Mouse (Mus musculus): ENCODE measurements around the gene Nip7.
"Not testable (repeated sequence)": the region's sequence is repeated elsewhere in the genome, so short reads cannot be mapped to it uniquely, and the experiment has no call there.

Gene Nip7

DNA sequence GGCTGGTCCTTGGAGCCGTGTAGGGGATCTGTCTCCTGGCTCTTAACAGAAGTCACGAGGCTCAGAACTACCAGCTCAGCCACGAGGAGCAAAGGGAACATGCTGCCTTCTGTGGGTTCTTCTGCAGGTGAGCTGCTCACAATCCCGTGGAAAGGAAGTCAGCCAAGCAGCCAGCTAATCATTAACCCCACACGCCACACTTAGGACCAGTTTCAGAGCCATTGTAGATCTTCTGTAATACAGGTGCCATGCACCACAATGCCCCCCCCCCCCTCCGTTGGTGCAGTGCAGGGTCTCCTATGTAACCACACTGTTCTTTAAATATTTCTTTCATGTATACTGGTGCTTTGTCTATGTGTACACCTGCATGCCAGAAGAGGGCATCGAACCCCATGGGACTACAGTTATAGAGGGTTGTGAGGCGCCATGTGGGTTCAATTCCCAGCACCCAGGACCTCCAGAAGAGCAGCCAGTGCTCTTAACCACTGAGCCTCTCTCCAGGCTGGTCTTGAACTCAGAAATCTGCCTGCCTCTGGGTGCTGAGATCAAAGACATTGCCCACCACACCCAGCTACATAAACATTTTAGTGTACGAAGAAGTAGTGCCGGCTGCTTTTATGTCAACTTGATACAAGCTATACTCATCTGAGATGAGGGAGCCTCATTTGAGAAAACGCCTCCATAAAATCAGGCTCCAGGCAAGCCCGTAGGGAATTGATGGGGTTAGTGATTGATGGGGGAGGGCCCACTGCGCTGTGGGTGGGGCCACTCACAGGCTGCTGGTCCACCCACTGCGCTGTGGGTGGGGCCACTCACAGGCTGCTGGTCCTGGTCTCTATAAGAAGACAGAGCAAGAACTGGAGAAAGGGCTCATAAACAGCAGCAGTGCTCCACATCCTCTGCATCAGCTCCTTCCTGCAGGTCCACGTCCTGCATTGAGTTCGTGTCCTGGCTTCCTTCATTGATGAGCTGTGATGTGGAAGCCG is 9.1 kb downstream of the Nip7 start, which contains the start of gene Tmed6:
Gene Tmed6, minus strand, starts transcription at position 134 of the 986 bp plus-strand sequence.
- DNase-seq (ENCODE audit: low read depth): no peak

DNA sequence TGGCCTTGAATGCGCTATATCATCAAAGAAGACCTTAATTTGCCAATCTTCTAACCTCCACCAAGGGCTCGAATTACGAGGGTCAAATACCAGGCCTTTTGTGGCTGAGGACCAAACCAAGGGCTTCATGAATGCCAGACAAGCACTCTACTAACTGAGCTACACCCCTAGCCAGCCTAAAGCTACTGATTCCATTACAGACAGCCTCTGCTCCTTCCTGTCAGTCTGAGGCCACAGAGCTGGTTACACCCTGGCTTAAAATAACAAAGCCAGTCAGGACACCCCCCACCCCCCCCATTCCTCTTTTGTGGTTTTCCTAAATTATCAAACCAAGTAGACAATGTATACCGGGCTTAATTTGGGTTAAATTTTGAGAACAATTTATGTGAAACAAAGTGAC is 17.0 kb downstream of the Nip7 start:
- no peak for DNase-seq (ENCODE audit: low read depth)

DNA sequence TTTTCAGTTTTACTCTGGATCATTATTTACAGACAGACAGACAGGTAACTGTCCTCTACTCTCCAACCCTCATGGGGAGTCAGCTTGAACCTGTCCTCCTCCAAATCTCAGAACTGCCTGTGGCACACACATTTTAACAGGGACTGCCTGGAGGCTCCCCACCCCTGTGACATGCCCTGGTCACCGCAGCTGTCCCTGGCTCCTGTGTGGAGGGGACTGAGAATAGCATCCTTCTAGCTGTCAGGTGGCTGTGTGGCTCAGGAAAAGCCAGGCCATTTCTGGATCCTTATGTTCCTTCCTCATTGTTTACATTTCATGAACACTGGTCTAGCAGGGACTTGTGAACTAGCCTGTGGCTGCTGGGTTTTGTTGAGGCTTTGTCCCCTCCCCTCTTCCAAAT is 17.5 kb downstream of the Nip7 start:
- DNase-seq (ENCODE audit: low read depth): no peak

DNA sequence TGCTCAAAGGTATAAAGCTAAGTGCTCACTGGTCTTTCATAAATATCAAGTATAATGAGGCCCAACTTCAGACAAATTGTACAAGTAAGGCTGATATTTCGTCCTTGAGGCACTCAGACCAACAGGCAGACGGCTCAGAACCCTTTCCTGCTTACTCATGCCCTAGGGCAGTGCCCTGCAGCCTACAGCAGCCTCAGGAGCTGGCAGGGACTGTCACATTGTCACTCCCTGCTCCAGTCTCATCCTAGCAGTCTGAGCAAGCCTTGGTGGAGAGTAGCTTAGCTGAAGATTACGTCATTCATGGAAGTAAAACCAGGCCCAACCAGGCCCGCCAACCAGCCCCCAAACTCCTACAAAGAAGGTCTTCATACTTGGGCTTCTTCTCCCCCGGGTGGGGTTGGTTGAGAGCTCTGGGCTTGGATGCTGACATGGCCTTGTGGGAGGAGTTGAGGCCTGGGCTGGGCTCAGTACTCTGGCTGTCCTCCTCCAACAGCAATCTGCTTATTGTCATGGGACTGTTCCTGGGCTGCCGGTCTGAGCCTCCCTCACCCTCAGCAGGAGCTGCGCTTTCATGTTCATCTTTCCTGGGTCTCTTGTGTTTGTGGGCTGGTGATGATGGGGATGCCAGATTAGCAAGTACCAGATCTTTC is 19.7 kb downstream of the Nip7 start:
- DNase-seq (ENCODE audit: low read depth): no peak

DNA sequence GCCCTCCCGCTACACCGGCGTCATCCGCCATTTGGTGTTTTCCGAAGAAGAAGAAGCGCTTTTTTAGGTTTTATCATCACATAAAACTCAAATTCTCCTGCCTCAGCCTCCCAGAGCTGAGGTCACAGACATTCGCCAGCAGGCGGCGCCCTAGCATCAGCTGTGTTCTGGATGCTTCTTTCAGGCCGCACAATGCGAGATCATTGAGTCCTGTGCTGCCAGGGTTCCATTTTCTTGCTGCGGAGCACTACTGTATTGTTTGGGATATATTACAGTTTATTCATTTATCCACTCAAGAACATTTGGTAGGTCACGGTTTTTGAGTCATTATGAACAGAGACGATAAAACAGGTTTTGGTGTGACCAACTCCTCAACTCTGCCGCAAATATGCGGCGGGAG is 28.7 kb downstream of the Nip7 start:
- no peak for DNase-seq (ENCODE audit: low read depth)

DNA sequence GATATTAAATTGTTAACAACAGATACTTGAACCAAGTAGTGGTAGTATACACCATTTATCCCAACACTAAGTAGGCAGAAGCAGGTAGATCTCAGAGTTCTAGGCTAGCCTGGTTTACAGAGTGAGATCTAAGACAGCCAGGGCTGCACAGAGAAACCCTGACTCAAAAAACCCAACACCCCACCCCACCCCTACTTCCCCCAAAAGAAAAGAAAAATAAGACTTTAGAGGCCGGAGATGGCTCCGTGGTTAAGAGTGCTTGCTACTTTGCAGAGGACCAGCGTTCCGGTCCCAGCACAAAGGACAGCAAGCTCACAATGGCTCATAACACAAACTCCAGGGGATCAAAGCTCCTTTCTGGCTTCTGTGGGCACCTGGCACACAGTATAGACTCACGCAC is 29.3 kb downstream of the Nip7 start:
- DNase-seq (ENCODE audit: low read depth): no peak

DNA sequence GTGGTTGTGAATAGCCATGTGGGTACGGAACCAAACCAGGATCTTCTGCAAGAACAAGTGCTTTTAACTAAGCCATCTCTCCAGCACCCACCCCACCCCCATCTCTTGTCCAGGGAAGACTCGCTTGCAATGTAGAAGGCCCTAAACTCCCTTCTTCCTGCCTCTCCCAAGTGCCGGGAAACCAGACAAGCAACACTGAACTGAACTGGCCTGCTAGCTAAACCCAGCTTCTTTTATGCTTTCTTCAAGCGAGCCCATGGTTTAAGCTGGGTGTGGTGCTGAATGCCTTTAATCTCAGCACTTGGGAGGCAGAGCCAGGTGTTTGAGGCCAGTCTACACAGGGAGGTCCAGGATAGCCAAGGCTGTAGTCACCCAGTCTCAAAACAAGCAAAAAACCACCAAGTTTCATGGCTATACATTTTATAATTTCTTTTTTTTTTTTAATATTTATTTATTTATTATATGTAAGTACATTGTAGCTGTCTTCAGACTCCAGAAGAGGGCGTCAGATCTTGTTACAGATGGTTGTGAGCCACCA is 31.9 kb downstream of the Nip7 start:
- DNase-seq (ENCODE audit: low read depth): no peak

DNA sequence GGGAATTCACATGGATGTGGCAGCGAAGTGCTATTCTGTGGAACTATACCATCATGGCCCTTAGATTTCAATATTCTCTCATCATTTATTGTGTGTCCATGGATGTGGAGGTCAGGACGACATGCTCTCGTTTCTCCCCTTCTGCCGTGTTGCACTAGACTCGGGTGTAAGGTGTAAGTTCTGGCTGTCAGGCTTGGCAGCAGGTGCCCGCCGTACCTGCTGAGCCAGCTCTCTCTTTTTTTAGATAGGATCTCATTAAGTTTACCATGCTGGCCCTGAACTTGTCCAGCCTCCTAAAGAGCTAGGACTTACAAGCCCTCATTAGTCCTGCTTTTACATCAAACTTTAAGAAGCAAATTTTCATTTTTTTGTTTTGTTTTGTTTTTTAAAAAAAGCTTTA is 33.9 kb downstream of the Nip7 start:
- no peak for DNase-seq (ENCODE audit: low read depth)

DNA sequence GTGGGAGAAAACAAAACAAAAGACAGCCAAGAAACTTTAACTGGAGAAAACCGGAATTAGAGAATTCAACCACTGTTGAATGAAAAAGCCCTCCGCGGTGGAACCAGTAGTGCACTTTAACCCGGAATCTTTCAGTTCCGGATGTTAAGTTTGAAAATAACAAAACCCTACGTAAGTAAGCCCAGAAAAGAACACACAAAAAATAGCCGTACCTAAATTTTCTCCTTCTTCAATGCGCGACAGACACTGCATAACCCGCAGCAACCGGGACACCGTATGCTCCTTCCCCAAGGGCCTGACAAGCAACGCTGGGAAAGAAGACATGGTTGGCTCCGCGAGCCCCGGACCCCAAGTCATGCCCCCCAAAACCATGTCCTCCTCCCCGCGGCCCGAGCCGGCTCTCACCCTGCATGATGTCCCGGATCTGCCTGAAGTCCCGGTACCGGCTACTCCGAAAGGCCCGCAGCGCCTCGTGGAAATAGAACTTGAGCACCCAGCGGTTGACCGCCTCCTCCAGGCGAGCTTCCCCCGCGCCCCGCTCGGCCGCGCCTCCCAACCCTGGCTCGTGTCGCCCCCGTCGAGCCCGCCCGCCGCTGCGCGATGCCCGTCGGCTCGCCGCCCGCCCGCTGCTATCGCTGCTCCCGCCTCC is 39.2 kb downstream of the Nip7 start:
- DNase-seq (ENCODE audit: low read depth): no peak

DNA sequence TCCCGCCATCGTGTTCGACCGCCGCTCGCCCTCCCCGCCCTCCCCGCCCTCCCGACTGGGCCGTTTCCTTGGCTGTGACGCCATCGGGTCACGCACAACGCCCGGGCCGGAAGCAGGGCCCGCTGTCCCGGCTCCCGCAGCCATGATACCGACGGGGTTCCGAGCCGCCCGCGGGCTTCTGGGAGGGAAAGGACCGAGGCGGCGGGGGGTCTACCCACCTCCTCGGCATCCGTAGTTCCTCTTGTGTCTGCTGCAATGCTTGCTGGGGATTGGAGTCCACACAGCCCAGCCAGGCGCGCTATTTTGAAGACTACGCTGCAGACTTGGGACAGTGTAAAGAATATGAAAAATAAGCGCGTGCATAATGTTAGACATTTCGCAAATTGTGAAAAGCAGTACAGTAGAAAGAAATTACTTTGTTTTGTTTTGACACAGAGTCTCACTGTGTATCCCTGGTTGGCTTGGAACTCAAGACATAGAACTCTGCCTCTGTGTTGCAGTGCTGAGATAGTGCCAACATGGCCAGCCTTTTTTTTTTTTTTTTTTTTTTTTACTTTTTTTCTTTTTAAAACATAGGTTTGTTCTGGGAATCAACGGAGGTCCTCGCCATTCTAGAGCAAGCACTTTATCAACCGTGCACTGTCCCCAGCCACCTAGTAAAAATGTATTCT is 39.8 kb downstream of the Nip7 start, which contains the start of gene Terf2:
Gene Terf2, minus strand, starts transcription at position 182 of the 671 bp plus-strand sequence.
- DNase-seq (ENCODE audit: low read depth): peak; percentile 79

DNA sequence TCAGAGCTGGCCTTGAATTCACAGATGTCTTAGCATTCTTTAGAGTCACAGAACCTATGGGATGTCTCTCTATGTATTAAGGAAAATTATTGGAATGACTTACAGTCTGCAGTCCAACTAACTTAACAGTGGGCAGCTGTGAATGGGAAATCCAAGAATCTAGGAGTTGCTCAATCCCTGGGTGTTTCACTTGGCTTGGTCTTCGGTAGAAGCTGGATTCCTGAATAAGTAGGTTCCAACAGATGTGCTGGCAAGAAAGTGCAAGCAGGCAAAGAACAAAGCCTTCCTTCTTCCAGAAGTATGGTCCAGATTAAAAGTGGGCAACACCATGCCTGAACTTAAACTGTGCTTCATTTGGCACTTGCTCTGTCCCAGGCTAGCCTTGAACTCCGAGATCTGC is 44.0 kb downstream of the Nip7 start:
- peak; percentile 88 for DNase-seq (ENCODE audit: low read depth)

DNA sequence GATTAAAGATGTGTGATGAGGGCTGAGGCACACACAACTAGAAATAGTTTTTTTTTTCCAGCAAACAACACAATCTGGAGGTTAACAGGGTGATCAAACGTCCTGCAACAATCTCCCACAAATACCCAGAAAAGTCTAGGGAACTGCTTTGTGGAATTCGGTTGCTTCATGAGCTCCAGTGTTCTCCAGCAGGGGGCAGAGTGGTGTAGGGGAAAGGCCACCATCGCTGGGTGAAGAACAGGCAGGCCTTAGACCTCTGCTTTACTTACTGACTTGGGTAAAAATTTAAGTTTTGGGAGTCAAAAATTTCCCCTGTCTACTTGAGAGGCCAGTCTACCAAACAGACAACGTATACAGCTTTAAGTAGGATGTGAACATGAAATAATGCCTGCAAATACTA is 47.9 kb downstream of the Nip7 start:
- DNase-seq (ENCODE audit: low read depth): no peak

DNA sequence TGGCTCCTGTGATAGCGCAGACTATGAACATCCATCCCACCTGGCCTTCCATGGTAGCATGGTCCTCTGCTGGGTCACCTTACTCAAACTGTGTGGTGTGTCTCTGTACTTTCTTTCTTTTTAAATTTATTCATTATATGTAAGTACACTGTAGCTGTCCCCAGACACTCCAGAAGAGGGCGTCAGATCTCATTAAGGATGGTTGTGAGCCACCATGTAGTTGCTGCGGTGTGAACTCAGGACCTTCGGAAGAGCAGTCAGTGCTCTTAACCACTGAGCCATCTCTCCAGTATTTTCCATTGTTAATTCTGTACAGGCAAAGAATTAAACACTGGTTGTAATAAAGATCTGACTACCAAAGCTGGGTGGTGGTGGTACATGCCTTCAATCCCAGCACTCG is 51.4 kb downstream of the Nip7 start:
- not testable (repeated sequence) for DNase-seq (ENCODE audit: low read depth)

DNA sequence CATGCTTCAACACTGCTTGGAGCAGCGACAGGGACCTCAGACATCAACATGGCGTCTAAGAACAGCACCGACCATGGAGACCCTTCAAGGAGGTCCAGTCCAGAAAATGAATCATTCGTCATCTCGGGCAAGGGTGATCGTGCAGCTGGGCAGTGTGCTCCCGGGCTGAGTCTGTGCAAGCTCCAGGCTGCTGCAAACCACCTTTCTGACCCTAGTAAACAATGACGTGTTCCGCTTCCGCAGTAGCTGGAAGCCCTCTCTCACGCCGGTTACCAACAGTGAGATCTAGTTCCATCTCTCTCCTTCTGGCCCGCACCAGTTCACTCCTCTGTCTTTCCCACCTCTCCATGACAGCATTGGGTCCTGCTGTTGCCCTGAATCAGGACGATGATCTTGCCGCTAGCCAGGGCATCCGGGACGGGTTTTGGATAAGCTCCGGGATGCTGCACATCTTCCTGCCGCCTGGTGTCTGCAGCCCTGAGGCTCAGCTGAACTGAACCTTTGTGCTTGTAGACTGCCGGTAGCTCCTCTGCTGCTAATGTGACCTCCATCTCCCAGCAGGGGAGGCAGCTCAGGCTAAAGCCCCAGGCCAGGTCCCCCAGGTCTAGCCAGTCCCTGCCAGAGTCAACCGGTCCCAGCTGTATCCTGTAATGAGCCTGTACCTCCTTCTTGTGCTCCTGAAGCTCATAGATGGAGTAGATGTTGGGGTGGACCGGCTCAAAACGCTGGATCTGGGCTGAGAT is 52.5 kb downstream of the Nip7 start:
- DNase-seq (ENCODE audit: low read depth): no peak

DNA sequence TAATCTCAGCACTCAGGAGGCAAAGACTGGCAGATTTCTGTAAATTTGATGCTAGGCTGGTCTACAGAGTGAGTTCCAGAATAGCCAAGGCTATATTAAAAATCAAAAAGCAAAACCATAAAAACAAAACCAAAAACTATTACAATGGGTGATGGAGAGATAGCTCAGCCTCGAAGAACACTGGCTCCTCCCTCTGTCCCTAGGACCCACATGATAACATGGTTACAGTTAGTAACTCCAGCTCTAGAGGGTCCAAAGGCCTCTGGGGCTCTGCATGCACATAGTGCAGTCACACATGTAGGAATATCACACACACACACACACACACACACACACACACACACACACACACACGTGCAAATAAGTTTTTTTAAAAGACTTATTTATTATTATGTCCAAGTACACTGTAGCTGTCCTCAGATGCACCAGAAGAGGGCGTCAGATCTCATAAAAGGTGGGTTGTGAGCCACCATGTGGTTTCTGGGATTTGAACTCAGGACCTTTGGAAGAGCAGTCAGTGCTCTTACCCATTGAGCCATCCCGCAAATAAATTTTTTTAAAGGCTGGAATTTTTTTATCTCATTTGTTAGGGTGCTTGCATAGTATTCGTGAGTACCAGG is 53.2 kb downstream of the Nip7 start:
- no peak for DNase-seq (ENCODE audit: low read depth)
